20 mouse cellular contexts compared by ENCODE assay signal in the genomic region with DNA sequence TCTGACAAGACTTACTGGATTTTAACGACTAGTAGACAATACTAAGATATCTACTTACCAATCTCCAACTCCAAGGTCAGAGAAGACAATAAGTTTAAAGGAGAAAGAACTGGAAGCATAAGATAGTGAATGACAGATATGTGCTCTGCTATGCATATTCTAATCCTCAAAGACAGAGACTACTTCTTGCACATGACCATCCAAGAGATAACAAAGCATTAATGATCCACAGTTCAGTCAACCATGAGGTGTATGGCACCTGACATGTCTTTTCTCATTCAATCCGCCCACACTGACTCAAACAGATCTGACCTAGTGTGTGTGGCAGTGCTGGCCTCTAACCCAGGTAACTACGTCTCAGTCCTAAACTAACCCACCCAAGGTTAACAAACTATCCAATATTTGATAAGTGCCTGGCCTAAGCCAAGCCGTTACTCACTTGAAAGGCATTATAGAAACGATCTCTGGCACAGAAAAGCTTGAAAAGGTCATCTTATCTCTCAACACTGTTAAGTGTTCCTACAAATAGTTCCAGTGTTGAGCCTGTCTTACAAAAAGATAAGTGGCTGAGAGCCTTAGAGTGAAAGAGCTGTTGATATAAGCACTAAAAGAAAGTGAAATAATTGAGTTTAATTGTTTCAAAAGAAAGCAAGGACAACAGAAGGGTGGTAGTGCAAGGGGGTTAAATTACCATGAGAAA. TPM values are rescaled to one million over a fixed set of nuclear protein-coding genes. Genes with fewer than 3 reads are reported as not detected.
A peak's percentile ranks its signal among the peaks of the same experiment; 100 is the strongest.
DNase-seq lines count a peak whose midpoint lies in the region; ATAC-seq and TF ChIP-seq lines count a peak whose summit lies in the region.
"Had no signal": no experiment of that assay in that cellular context is flagged by ENCODE, and none has a peak within 500 bp of the region (broad histone marks: within the 10 kb centered on the region; RNA-seq: fewer than 3 reads in every experiment).

No protein-coding gene starts in this region.

- TF ChIP-seq CTCF in heart, postnatal 0 days (IDR thresholded peaks at IDR 0.05; ENCODE audit: low read depth) = no peak
- TF ChIP-seq CTCF in layer of hippocampus, adult 2 months (conservative IDR thresholded peaks at IDR 0.05) = no peak

- no peaks in the 10 kb centered on the region for H3K9me3 ChIP-seq in heart, postnatal 0 days (replicated peaks; ENCODE audit: control insufficient read depth, low read length)
- no peaks in the 10 kb centered on the region for H3K9me3 ChIP-seq in forebrain, embryonic 10.5 days
- H3K9me3 ChIP-seq: embryonic facial prominence, embryonic 10.5 days; hindbrain, embryonic 15.5 days; midbrain, embryonic 10.5 days; neural tube, embryonic 12.5 days had no signal

- DNase-seq in heart, adult 11 months = peak; percentile 76
- no peak for DNase-seq in heart, postnatal 14 days
- peak; percentile 6 for DNase-seq in heart, adult 8-10 months (ENCODE audit: low spot score)
- DNase-seq in heart, postnatal 0 days (ENCODE audit: low spot score) = peak; percentile 63
- no peak for DNase-seq in spleen, adult 18-20 months
- no peak for DNase-seq in forebrain, embryonic 10.5 days (ENCODE audit: extremely low spot score, low spot score)
- DNase-seq in layer of hippocampus, adult 2 months (ENCODE audit: low spot score in 2 of 2) = no peak
- DNase-seq: cerebellum, adult 11 months; cerebellum, postnatal 14 days; kidney, postnatal 25 days; layer of hippocampus, postnatal 36 days; thymus, postnatal 25 days had no signal

- no peaks in the 10 kb centered on the region for H3K27me3 ChIP-seq in heart, postnatal 0 days (ENCODE audit: control insufficient read depth, insufficient read depth, low read length)
- H3K27me3 ChIP-seq in forebrain, embryonic 10.5 days (ENCODE audit: poor library complexity, severe bottlenecking) = no peaks in the 10 kb centered on the region
- H3K27me3 ChIP-seq: hindbrain, embryonic 15.5 days; neural tube, embryonic 12.5 days had no signal

- WGBS in heart, postnatal 0 days = 21% methylated on average over 5 of the region's 5 CpGs
- 84% methylated on average over 5 of the region's 5 CpGs for whole genome bisulfite sequencing in forebrain, embryonic 10.5 days

- H3K4me2 ChIP-seq in heart, postnatal 0 days (ENCODE audit: low read depth, low read length) = no peak overlapping the region
- H3K4me2 ChIP-seq: hindbrain, embryonic 15.5 days; neural tube, embryonic 12.5 days had no signal

- 0 out of 2 replicates have a peak, but pooled peaks have one; percentile 47 for TF ChIP-seq EP300 in heart, postnatal 0 days (IDR thresholded peaks at IDR 0.05; ENCODE audit: low read depth)

- no peak overlapping the region for H3K9ac ChIP-seq in heart, postnatal 0 days (replicated peaks; ENCODE audit: low read depth, low read length)
- H3K9ac ChIP-seq: hindbrain, embryonic 15.5 days; neural tube, embryonic 12.5 days had no signal

- H3K36me3 ChIP-seq in heart, postnatal 0 days (replicated peaks; ENCODE audit: control insufficient read depth, insufficient read depth, low read length) = 0 out of 2 replicates have a peak, but pooled peaks cover 7% of the 10 kb centered on the region
- H3K36me3 ChIP-seq in forebrain, embryonic 10.5 days (replicated peaks) = no peaks in the 10 kb centered on the region; the same call in 1 of the 2 replicates
- H3K36me3 ChIP-seq: embryonic facial prominence, embryonic 10.5 days; midbrain, embryonic 10.5 days; neural tube, embryonic 12.5 days had no signal

- ATAC-seq in heart, postnatal 0 days (ENCODE audit: insufficient read depth, low read depth) = peak; percentile 41
- ATAC-seq in megakaryocyte progenitor cell, adult 5-6 weeks (replicated peaks; ENCODE audit: poor library complexity) = peak; percentile 86
- ATAC-seq: CD4-positive, CD25-positive, alpha-beta regulatory T cell, adult 4 months; intestine, postnatal 0 days had no signal

- peak overlapping the region; percentile 76 for H3K27ac ChIP-seq in heart, postnatal 0 days (ENCODE audit: low read depth)
- no peak overlapping the region for H3K27ac ChIP-seq in forebrain, embryonic 10.5 days
- no peak overlapping the region for H3K27ac ChIP-seq in layer of hippocampus, adult 2 months
- H3K27ac ChIP-seq: embryonic facial prominence, embryonic 10.5 days; hindbrain, embryonic 15.5 days; midbrain, embryonic 10.5 days; neural tube, embryonic 12.5 days had no signal

- intact Hi-C loops in heart, postnatal 14 days (cut with DNase I) = no loop called here

- no peak overlapping the region for H3K4me3 ChIP-seq in heart, postnatal 0 days (ENCODE audit: low read depth, low read length)
- H3K4me3 ChIP-seq in forebrain, embryonic 10.5 days = no peak overlapping the region
- no peak overlapping the region for H3K4me3 ChIP-seq in layer of hippocampus, adult 2 months
- H3K4me3 ChIP-seq: embryonic facial prominence, embryonic 10.5 days; erythroblast, embryonic 14.5 days; hindbrain, embryonic 15.5 days; midbrain, embryonic 10.5 days; neural tube, embryonic 12.5 days had no signal

- peaks cover 13% of the 10 kb centered on the region; the same call in 1 of the 2 replicates for H3K4me1 ChIP-seq in heart, postnatal 0 days (ENCODE audit: control insufficient read depth, insufficient read depth)
- H3K4me1 ChIP-seq in forebrain, embryonic 10.5 days = no peaks in the 10 kb centered on the region
- H3K4me1 ChIP-seq: hindbrain, embryonic 15.5 days; midbrain, embryonic 10.5 days; neural tube, embryonic 12.5 days had no signal

RNA-seq across cellular contexts. Expression of a gene that starts 20.4 kb away (rescaled TPM):
- total RNA-seq in heart, postnatal 14 days (2021) = 10 to 100 TPM; 63.2 to 65.6 TPM
- 10 to 100 TPM; 85.3 to 90.4 (median 87.3) TPM for total RNA-seq in heart, adult 8-10 months (2022)
- 54.8 and 96.9 TPM in 2 replicates for total RNA-seq in heart, postnatal 0 days (2014; rRNA removed; ENCODE audit: low replicate concordance)
- 77.0 and 78.9 TPM in 2 replicates for polyA plus RNA-seq in heart, postnatal 0 days (2015; fragmentation: Nextera tagmentation; extraction: Ambion mirVana)
- total RNA-seq in megakaryocyte progenitor cell, adult 5-6 weeks (2015) = 23.9 and 24.0 TPM in 2 replicates
- 42.6 and 48.5 TPM in 2 replicates for total RNA-seq in megakaryocyte progenitor cell, adult 5-6 weeks (2017)
- polyA plus RNA-seq in forebrain, embryonic 10.5 days (2016; fragmentation: Nextera tagmentation; extraction: Ambion mirVana) = 24.1 and 26.5 TPM in 2 replicates
- 10 to 100 TPM; 33.7 to 42.4 TPM for total RNA-seq in layer of hippocampus, adult 2 months (2021)

RNA-seq across cellular contexts. Expression of a gene that starts 20.5 kb away (rescaled TPM):
- total RNA-seq in heart, postnatal 14 days (2021) = 1 to 10 TPM; 8.0 to 8.1 TPM
- total RNA-seq in heart, adult 8-10 months (2022) = 10 to 100 TPM; 11.5 to 13.0 (median 11.9) TPM
- 7.7 and 10.9 TPM in 2 replicates for total RNA-seq in heart, postnatal 0 days (2014; rRNA removed; ENCODE audit: low replicate concordance)
- polyA plus RNA-seq in heart, postnatal 0 days (2015; fragmentation: Nextera tagmentation; extraction: Ambion mirVana) = 29.9 and 34.6 TPM in 2 replicates
- 12.3 and 14.0 TPM in 2 replicates for total RNA-seq in megakaryocyte progenitor cell, adult 5-6 weeks (2015)
- 13.5 and 15.5 TPM in 2 replicates for total RNA-seq in megakaryocyte progenitor cell, adult 5-6 weeks (2017)
- 23.4 and 24.4 TPM in 2 replicates for polyA plus RNA-seq in forebrain, embryonic 10.5 days (2016; fragmentation: Nextera tagmentation; extraction: Ambion mirVana)
- total RNA-seq in layer of hippocampus, adult 2 months (2021) = 10 to 100 TPM; 19.6 to 20.2 TPM

Comparison
In these comparisons a context has a peak if more than half of its experiments do, and no peak if none do; other contexts are left out.
1. DNase-seq: peak in heart, adult 11 months (single experiment), heart, adult 8-10 months (single experiment) and heart, postnatal 0 days (single experiment); none in heart, postnatal 14 days (0 of 2), spleen, adult 18-20 months (0 of 2), forebrain, embryonic 10.5 days (single experiment) and layer of hippocampus, adult 2 months (0 of 2).